Mouse (Mus musculus) liver, embryonic 14.5 days (tissue): Measurements from ENCODE around the gene Kdm5c. TPM values are rescaled to one million over a fixed set of nuclear protein-coding genes. Genes with fewer than 3 reads are reported as not detected.

Source experiments
- ATAC-seq: fragments of 200-750 bp; cut with Nextera tagmentation; 2 replicates; pipeline ENCODE4 v1.8.0; 2017; ENCODE audit warnings: moderate number of reproducible peaks, mild to moderate bottlenecking, moderate library complexity; ENCODE audit not compliant: insufficient read depth
- DNase-seq, 3 experiments: peaks; one replicate each; pipeline ENCODE4 v3.0.0-alpha.2; 2012 to 2013; ENCODE audit warnings: low read depth in 3 of 3, low spot score in 3 of 3
- H3K27ac ChIP-seq: fragments of 300-500 bp; sonication (generic); 2 replicates; pipeline ENCODE4 v1.5.1; 2014; ENCODE audit warnings: moderate library complexity, mild to moderate bottlenecking, control low read depth, inconsistent platforms
- H3K27me3 ChIP-seq: fragments of 300-500 bp; sonication (generic); 2 replicates; pipeline ENCODE4 v1.6.1; 2014; ENCODE audit warnings: mild to moderate bottlenecking, low read length, moderate library complexity; ENCODE audit not compliant: control insufficient read depth, insufficient read depth
- H3K36me3 ChIP-seq: fragments of 300-500 bp; sonication (generic); replicated peaks from 2 replicates; pipeline ENCODE4 v1.6.1; 2014; ENCODE audit warnings: low read depth; ENCODE audit not compliant: control insufficient read depth, insufficient read depth
- H3K4me1 ChIP-seq, 2 experiments: fragments of 200-500 bp in 1 of 2; fragments of 300-500 bp in 1 of 2; sonication (generic) in 1 of 2; replicated peaks; 2 replicates each; pipeline ENCODE4 v1.6.1; 2012 to 2014; ENCODE audit warnings: antibody characterized with exemption in 1 of 2, inconsistent platforms in 1 of 2, low read length in 1 of 2; ENCODE audit not compliant: control insufficient read depth in 2 of 2, insufficient read depth in 2 of 2
- H3K4me2 ChIP-seq: fragments of 300-500 bp; sonication (generic); 2 replicates; pipeline ENCODE4 v1.6.1; 2014; ENCODE audit warnings: low read depth, mild to moderate bottlenecking, control low read depth, moderate library complexity
- H3K4me3 ChIP-seq, 2 experiments: fragments of 200-500 bp in 1 of 2; fragments of 300-500 bp in 1 of 2; sonication (generic) in 1 of 2; 2 replicates each; pipeline ENCODE4 v1.5.1; 2012 to 2014; ENCODE audit warnings: low read depth in 2 of 2, low read length in 2 of 2, mild to moderate bottlenecking in 2 of 2, control low read depth in 1 of 2, inconsistent platforms in 1 of 2, moderate library complexity in 1 of 2; ENCODE audit not compliant: insufficient read depth in 1 of 2
- H3K9ac ChIP-seq: fragments of 300-500 bp; sonication (generic); replicated peaks from 2 replicates; pipeline ENCODE4 v1.6.1; 2014; ENCODE audit warnings: mild to moderate bottlenecking, control low read depth, moderate library complexity
- H3K9me3 ChIP-seq: fragments of 300-500 bp; sonication (generic); 2 replicates; pipeline ENCODE4 v1.6.1; 2016; ENCODE audit warnings: low read length, mixed read lengths; ENCODE audit not compliant: control insufficient read depth
- CTCF ChIP-seq: IDR thresholded peaks from 2 replicates; pipeline ENCODE4 v1.5.1; 2016; ENCODE audit warnings: antibody characterized with exemption, low read depth, control low read depth
- EP300 ChIP-seq: IDR thresholded peaks from 2 replicates; pipeline ENCODE4 v1.6.1; 2016; ENCODE audit warnings: antibody characterized with exemption, low read depth
- WGBS: fragments of 180-500 bp; shearing (Covaris S2); extraction: QIAGEN DNeasy Blood & Tissue Kit; methylation state at CpG from one replicate; pipeline ENCODE4 v1.1.7; 2014; ENCODE audit not compliant: insufficient replicate concordance; 5-methylcytosine and 5-hydroxymethylcytosine counted together
- polyA plus RNA-seq, 2 experiments: library from polyadenylated mRNA; depleted of rRNA in 1 of 2; stranded (reverse) in 1 of 2; unstranded in 1 of 2; fragments of >200 nt; fragmentation: Nextera tagmentation in 1 of 2; extraction: Ambion mirVana in 1 of 2; gene quantifications; 2 replicates each; pipeline versions ENCODE4 v1.2.1 to v1.2.3; 2012 to 2014

The Kdm5c gene
- polyA plus RNA-seq, 2 experiments = 10.0 to 18.2 TPM

GRCm38 (mm10) chrX:152320535-152320934, 87.7 kb downstream of the Kdm5c start:
- WGBS = 60% methylated on average over 4 of the region's 4 CpGs
- ATAC-seq (no peak), DNase-seq (no peak)
- Histone ChIP-seq H3K9me3 (no peaks in the 10 kb centered on the region), H3K4me3 (no peak overlapping the region), H3K4me1 (no peaks in the 10 kb centered on the region; a peak in 1 of 4 replicates), H3K9ac (no peak overlapping the region), H3K36me3 (no peaks in the 10 kb centered on the region), H3K27me3 (no peaks in the 10 kb centered on the region), H3K27ac (no peak overlapping the region), H3K4me2 (no peak overlapping the region)
- TF ChIP-seq EP300 = no peak
- no peak for TF ChIP-seq CTCF

GRCm38 (mm10) chrX:152322776-152323175, 90.0 kb downstream of the Kdm5c start:
- no peaks in the 10 kb centered on the region for H3K36me3 ChIP-seq
- no peaks in the 10 kb centered on the region for H3K9me3 ChIP-seq
- H3K27ac ChIP-seq = no peak overlapping the region
- WGBS = 20% methylated on average over 2 of the region's 2 CpGs
- H3K9ac ChIP-seq = no peak overlapping the region
- H3K27me3 ChIP-seq = no peaks in the 10 kb centered on the region
- ATAC-seq = no peak
- peaks cover 0 to 3% of the 10 kb centered on the region in 2 experiments; a peak in 2 of 4 replicates for H3K4me1 ChIP-seq
- TF ChIP-seq CTCF (no peak), EP300 (no peak)
- H3K4me3 ChIP-seq = no peak overlapping the region
- DNase-seq = no peak
- no peak overlapping the region for H3K4me2 ChIP-seq

- H3K4me3 ChIP-seq = no peak overlapping the region
- 53% methylated on average over 1 of the region's 1 CpGs for WGBS
- H3K9ac ChIP-seq = no peak overlapping the region
- peaks cover 0 to 6% of the 10 kb centered on the region in 2 experiments; a peak in 2 of 4 replicates for H3K4me1 ChIP-seq
- H3K36me3 ChIP-seq = no peaks in the 10 kb centered on the region
- no peak overlapping the region for H3K4me2 ChIP-seq
- H3K9me3 ChIP-seq = no peaks in the 10 kb centered on the region
- TF ChIP-seq CTCF (peak; percentile 45; the same call in 1 of the 2 replicates), EP300 (no peak)
- ATAC-seq (no peak), DNase-seq (no peak)
- no peak overlapping the region for H3K27ac ChIP-seq
- no peaks in the 10 kb centered on the region for H3K27me3 ChIP-seq
Measured at GRCm38 (mm10) chrX:152323584-152323983, 90.8 kb downstream of the Kdm5c start.

Other genes starting within 250 kb of the Kdm5c start
- gene Hsd17b10, start 231.2 kb upstream of the Kdm5c start, polyA plus RNA-seq (2012; rRNA removed) = 33.4 and 34.9 TPM in 2 replicates
- gene Hsd17b10, start 231.2 kb upstream of the Kdm5c start, polyA plus RNA-seq (2014; fragmentation: Nextera tagmentation; extraction: Ambion mirVana) = 98.4 and 102 TPM in 2 replicates
- 0.78 and 0.87 TPM in 2 replicates for gene Ribc1, start 216.7 kb upstream of the Kdm5c start, polyA plus RNA-seq (2012; rRNA removed)
- 2.0 and 2.4 TPM in 2 replicates for gene Ribc1, start 216.7 kb upstream of the Kdm5c start, polyA plus RNA-seq (2014; fragmentation: Nextera tagmentation; extraction: Ambion mirVana)
- 28.0 and 41.9 TPM in 2 replicates for gene Smc1a, start 216.6 kb upstream of the Kdm5c start, polyA plus RNA-seq (2012; rRNA removed)
- gene Smc1a, start 216.6 kb upstream of the Kdm5c start, polyA plus RNA-seq (2014; fragmentation: Nextera tagmentation; extraction: Ambion mirVana) = 51.8 and 58.1 TPM in 2 replicates
- 1.1 TPM in 2 replicates for gene Iqsec2, start 88.8 kb upstream of the Kdm5c start, polyA plus RNA-seq (2012; rRNA removed)
- gene Iqsec2, start 88.8 kb upstream of the Kdm5c start, polyA plus RNA-seq (2014; fragmentation: Nextera tagmentation; extraction: Ambion mirVana) = 1.0 and 1.3 TPM in 2 replicates
- gene Kantr, start 94.5 kb downstream of the Kdm5c start, polyA plus RNA-seq (2012; rRNA removed) = 2.1 and 3.1 TPM in 2 replicates
- 2.0 and 2.6 TPM in 2 replicates for gene Kantr, start 94.5 kb downstream of the Kdm5c start, polyA plus RNA-seq (2014; fragmentation: Nextera tagmentation; extraction: Ambion mirVana)
- gene Tspyl2, start 109.4 kb downstream of the Kdm5c start, polyA plus RNA-seq (2012; rRNA removed) = 6.4 and 10.6 TPM in 2 replicates
- gene Tspyl2, start 109.4 kb downstream of the Kdm5c start, polyA plus RNA-seq (2014; fragmentation: Nextera tagmentation; extraction: Ambion mirVana) = 3.1 and 4.1 TPM in 2 replicates
- gene Gpr173, start 135.7 kb downstream of the Kdm5c start, polyA plus RNA-seq (2012; rRNA removed) = 0.15 and 0.20 TPM in 2 replicates
- gene Gpr173, start 135.7 kb downstream of the Kdm5c start, polyA plus RNA-seq (2014; fragmentation: Nextera tagmentation; extraction: Ambion mirVana) = 0.10 and 0.25 TPM in 2 replicates